Mouse (Mus musculus): ENCODE results near the gene Soga3. TPM values are rescaled to one million over a fixed set of nuclear protein-coding genes. Genes with fewer than 3 reads are reported as not detected.

Gene Soga3
- polyA plus RNA-seq, 1 experiment from 2014 or later, result 72.8 TPM

DNA sequence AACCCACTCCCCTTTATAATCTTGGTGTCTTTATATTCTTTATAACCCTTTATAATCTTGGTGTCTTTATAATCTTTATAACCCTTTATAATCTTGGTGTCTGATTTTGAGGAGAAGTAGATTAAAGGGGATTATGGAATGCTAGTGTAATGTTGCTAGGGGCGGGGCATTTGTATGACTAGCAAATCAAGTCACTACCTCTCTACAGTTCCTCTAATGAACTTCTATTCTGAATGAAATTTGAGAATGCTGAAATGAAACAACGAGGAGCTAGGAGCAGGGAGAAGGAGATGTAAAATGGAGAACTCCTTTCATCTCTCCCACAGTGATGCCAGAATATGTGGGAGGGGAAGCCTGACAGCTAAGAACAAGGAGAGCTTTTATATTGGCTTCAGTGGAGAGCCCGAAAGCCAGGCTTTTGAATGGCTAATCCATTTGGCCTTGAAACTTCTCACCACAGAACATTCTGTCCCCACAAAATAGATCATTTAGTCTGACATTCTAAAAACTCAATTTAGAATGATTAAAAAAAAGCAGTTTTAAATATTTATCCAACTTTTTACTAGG lies 70.0 kb downstream of the Soga3 start:
- Histone ChIP-seq H3K9me3 (replicated peaks) (no peaks in the 10 kb centered on the region), H3K4me2 (replicated peaks) (no peak overlapping the region), H3K4me3 (no peak overlapping the region), H3K4me1 (no peaks in the 10 kb centered on the region), H3K9ac (no peak overlapping the region), H3K27me3 (no peaks in the 10 kb centered on the region), H3K36me3 (no peaks in the 10 kb centered on the region), H3K27ac (no peak overlapping the region)
- WGBS, result 40% methylated on average over 3 of the region's 3 CpGs
- no peak for ATAC-seq (ENCODE audit: low FRiP score)

DNA sequence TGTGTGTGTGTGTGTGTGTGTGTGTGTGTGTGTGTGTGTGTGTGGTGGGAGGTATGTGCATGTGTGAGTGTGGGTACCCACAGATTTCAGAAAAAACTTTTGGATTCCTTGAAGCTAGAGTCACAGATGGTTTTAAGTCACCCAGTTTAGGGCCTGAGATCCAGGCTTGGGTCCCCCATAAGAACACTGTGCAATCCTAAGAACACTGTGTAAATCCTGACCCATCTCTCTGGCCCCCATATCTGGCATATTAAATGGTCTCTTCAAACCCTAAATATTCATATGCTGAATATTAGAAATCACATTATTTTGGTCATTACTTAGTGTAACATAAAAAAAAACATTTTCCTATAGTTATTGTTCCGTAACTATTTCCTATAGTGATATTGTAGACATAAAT lies 73.3 kb downstream of the Soga3 start:
- no peak for ATAC-seq (ENCODE audit: low FRiP score)
- H3K36me3 ChIP-seq, result peaks cover 3% of the 10 kb centered on the region; the same call in 1 of the 2 replicates
- H3K4me3 ChIP-seq, result no peak overlapping the region
- no peak overlapping the region for H3K27ac ChIP-seq
- no peaks in the 10 kb centered on the region for H3K9me3 ChIP-seq (replicated peaks)
- H3K9ac ChIP-seq, result no peak overlapping the region
- no peaks in the 10 kb centered on the region for H3K27me3 ChIP-seq
- no peaks in the 10 kb centered on the region for H3K4me1 ChIP-seq
- WGBS, result 88% methylated on average over 1 of the region's 1 CpGs
- H3K4me2 ChIP-seq (replicated peaks), result no peak overlapping the region

DNA sequence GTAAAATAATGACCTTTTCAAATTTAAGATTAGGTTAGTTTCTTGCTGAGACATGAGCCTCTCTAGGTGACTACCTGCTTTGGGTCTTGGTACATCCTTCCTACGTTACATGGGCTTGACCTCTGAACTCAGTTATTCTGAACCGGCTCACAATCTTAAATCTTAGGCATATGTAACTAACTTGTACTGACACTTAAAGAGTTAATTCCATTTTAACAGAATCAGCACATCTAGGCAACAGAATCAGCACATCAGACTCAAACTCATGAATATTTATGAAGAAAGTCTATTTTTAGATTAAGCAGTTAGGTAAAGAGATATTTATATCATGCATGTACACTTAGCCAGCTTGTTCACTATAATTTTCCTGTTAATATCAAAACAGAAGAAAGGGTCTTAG lies 73.8 kb downstream of the Soga3 start:
- H3K36me3 ChIP-seq, result peaks cover 8% of the 10 kb centered on the region
- H3K4me3 ChIP-seq, result no peak overlapping the region
- WGBS, result 53% methylated on average over 2 of the region's 2 CpGs
- no peaks in the 10 kb centered on the region for H3K9me3 ChIP-seq (replicated peaks)
- no peak overlapping the region for H3K27ac ChIP-seq
- H3K4me2 ChIP-seq (replicated peaks), result no peak overlapping the region
- H3K4me1 ChIP-seq, result no peaks in the 10 kb centered on the region
- no peaks in the 10 kb centered on the region for H3K27me3 ChIP-seq
- ATAC-seq (ENCODE audit: low FRiP score), result no peak
- H3K9ac ChIP-seq, result no peak overlapping the region

DNA sequence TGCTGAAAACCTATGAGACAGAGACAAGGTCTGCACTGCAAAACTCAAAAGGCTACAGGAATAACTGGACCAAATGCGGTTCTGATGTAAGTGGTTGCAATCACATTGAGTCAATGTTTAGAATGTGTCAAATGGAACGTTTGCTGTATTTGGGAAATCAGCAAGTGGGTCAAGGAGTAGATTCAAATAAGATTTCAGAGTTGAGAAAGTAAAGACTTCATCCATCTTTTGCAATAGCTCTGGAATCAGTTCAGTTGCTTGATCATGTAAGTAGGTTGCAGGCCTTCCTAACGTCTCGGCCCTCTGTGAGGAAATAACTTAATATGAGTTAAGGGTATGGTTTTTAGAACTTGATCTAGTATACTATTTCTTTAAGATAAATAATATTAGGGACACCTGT lies 81.7 kb downstream of the Soga3 start:
- H3K36me3 ChIP-seq, result peaks cover 30% of the 10 kb centered on the region

DNA sequence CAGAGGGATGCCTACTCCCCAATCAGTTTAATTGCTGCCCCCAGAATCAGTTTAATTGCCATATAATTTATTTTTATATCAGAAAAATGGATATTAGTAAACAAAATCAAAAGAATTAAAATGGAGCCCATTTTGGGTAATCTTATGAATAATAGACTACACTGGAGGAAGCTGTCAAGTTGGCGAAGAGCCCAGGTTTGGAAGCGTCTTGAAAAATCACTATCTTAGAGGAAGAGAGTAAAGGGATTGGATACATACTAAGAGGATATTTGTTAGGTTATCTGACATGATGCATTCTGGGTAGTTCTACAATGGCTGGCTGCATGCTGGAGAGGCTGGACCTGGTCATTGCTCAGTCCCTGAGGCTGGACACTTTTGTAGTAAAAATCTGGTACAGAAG lies 87.6 kb downstream of the Soga3 start:
- H3K4me2 ChIP-seq (replicated peaks), result no peak overlapping the region
- H3K4me1 ChIP-seq, result no peaks in the 10 kb centered on the region
- no peak overlapping the region for H3K27ac ChIP-seq
- ATAC-seq (ENCODE audit: low FRiP score), result no peak
- H3K4me3 ChIP-seq, result no peak overlapping the region
- peaks cover 3% of the 10 kb centered on the region for H3K36me3 ChIP-seq
- WGBS, result 87% methylated on average over 2 of the region's 2 CpGs
- H3K9me3 ChIP-seq (replicated peaks), result no peaks in the 10 kb centered on the region
- no peak overlapping the region for H3K9ac ChIP-seq
- H3K27me3 ChIP-seq, result no peaks in the 10 kb centered on the region

More for the DNA sequence above, 81.7 kb downstream of the Soga3 start:
- WGBS, result 88% methylated on average over 4 of the region's 4 CpGs
- Histone ChIP-seq H3K9me3 (replicated peaks) (no peaks in the 10 kb centered on the region), H3K4me2 (replicated peaks) (no peak overlapping the region), H3K27me3 (no peaks in the 10 kb centered on the region), H3K4me3 (no peak overlapping the region), H3K9ac (no peak overlapping the region), H3K4me1 (no peaks in the 10 kb centered on the region), H3K27ac (no peak overlapping the region)
- ATAC-seq (ENCODE audit: low FRiP score), result no peak

Other genes with a start within 250 kb of the Soga3 start
- gene 2310057J18Rik, start 157.5 kb upstream of the Soga3 start, polyA plus RNA-seq (2016; fragmentation: Nextera tagmentation; extraction: Ambion mirVana), result not detected in 2 replicates
- 5.2 and 6.7 TPM in 2 replicates for gene Gm49353, start 55.1 kb downstream of the Soga3 start, polyA plus RNA-seq (2016; fragmentation: Nextera tagmentation; extraction: Ambion mirVana)
- gene 9330159F19Rik, start 67.8 kb downstream of the Soga3 start, polyA plus RNA-seq (2016; fragmentation: Nextera tagmentation; extraction: Ambion mirVana), result 13.5 TPM in 2 replicates
- 21.6 and 21.8 TPM in 2 replicates for gene Echdc1, start 169.3 kb downstream of the Soga3 start, polyA plus RNA-seq (2016; fragmentation: Nextera tagmentation; extraction: Ambion mirVana)
- gene Rnf146, start 218.6 kb downstream of the Soga3 start, polyA plus RNA-seq (2016; fragmentation: Nextera tagmentation; extraction: Ambion mirVana), result 66.6 and 78.4 TPM in 2 replicates